Mouse (Mus musculus): ENCODE results near the gene Kifc3. TPM values are rescaled to one million over a fixed set of nuclear protein-coding genes. Genes with fewer than 3 reads are reported as not detected.

The Kifc3 gene
- polyA plus RNA-seq, 1 experiment from 2014 or later = 7.8 TPM

GRCm38 (mm10) chr8:95209924-95210323 is 7.3 kb upstream of the Kifc3 start:
- H3K4me2 ChIP-seq = no peak overlapping the region
- 66% methylated on average over 11 of the region's 11 CpGs for WGBS
- no peaks in the 10 kb centered on the region for H3K4me1 ChIP-seq (replicated peaks; ENCODE audit: control insufficient read depth, insufficient read depth, low read length)

GRCm38 (mm10) chr8:95205946-95206345 is 3.3 kb upstream of the Kifc3 start:
- no peaks in the 10 kb centered on the region for H3K4me1 ChIP-seq (replicated peaks; ENCODE audit: control insufficient read depth, insufficient read depth, low read length)
- H3K9ac ChIP-seq (ENCODE audit: low read depth, low read length) = no peak overlapping the region
- H3K4me3 ChIP-seq (ENCODE audit: low read depth, low read length) = no peak overlapping the region
- no peaks in the 10 kb centered on the region for H3K9me3 ChIP-seq (ENCODE audit: control insufficient read depth, low read length)
- H3K27me3 ChIP-seq (replicated peaks; ENCODE audit: control insufficient read depth, insufficient read depth, low read length) = no peaks in the 10 kb centered on the region
- no peaks in the 10 kb centered on the region for H3K36me3 ChIP-seq (ENCODE audit: control insufficient read depth, insufficient read depth, low read length)
- no peak overlapping the region for H3K27ac ChIP-seq (ENCODE audit: low read depth, low read length)
- ATAC-seq (replicated peaks; ENCODE audit: low FRiP score) (no peak), DNase-seq (ENCODE audit: low spot score) (no peak)
- H3K4me2 ChIP-seq = no peak overlapping the region
- 39% methylated on average over 8 of the region's 8 CpGs for WGBS

More at GRCm38 (mm10) chr8:95209924-95210323, 7.3 kb upstream of the Kifc3 start:
- no peaks in the 10 kb centered on the region for H3K27me3 ChIP-seq (replicated peaks; ENCODE audit: control insufficient read depth, insufficient read depth, low read length)
- no peak overlapping the region for H3K9ac ChIP-seq (ENCODE audit: low read depth, low read length)
- no peak overlapping the region for H3K27ac ChIP-seq (ENCODE audit: low read depth, low read length)
- DNase-seq (ENCODE audit: low spot score) (no peak), ATAC-seq (replicated peaks; ENCODE audit: low FRiP score) (no peak)
- H3K36me3 ChIP-seq (ENCODE audit: control insufficient read depth, insufficient read depth, low read length) = no peaks in the 10 kb centered on the region
- H3K4me3 ChIP-seq (ENCODE audit: low read depth, low read length) = no peak overlapping the region
- H3K9me3 ChIP-seq (ENCODE audit: control insufficient read depth, low read length) = no peaks in the 10 kb centered on the region

- peak; percentile 74 for DNase-seq (ENCODE audit: low spot score)
- Histone ChIP-seq H3K4me1 (replicated peaks; ENCODE audit: control insufficient read depth, insufficient read depth, low read length) (no peaks in the 10 kb centered on the region), H3K27me3 (replicated peaks; ENCODE audit: control insufficient read depth, insufficient read depth, low read length) (no peaks in the 10 kb centered on the region), H3K9me3 (ENCODE audit: control insufficient read depth, low read length) (no peaks in the 10 kb centered on the region), H3K4me2 (no peak overlapping the region), H3K27ac (ENCODE audit: low read depth, low read length) (no peak overlapping the region), H3K36me3 (ENCODE audit: control insufficient read depth, insufficient read depth, low read length) (no peaks in the 10 kb centered on the region), H3K4me3 (ENCODE audit: low read depth, low read length) (no peak overlapping the region), H3K9ac (ENCODE audit: low read depth, low read length) (no peak overlapping the region)
- ATAC-seq (replicated peaks; ENCODE audit: low FRiP score) = 0 out of 2 replicates have a peak, but pooled peaks have one; percentile 26
- 14% methylated on average over 10 of the region's 10 CpGs for WGBS
Observed at GRCm38 (mm10) chr8:95204039-95204380, 1.4 kb upstream of the Kifc3 start.

- ATAC-seq (replicated peaks; ENCODE audit: low FRiP score) (0 out of 2 replicates have a peak, but pooled peaks have one; percentile 18), DNase-seq (ENCODE audit: low spot score) (no peak)
- Histone ChIP-seq H3K9ac (ENCODE audit: low read depth, low read length) (no peak overlapping the region), H3K9me3 (ENCODE audit: control insufficient read depth, low read length) (no peaks in the 10 kb centered on the region), H3K4me2 (no peak overlapping the region), H3K27ac (ENCODE audit: low read depth, low read length) (no peak overlapping the region), H3K4me1 (replicated peaks; ENCODE audit: control insufficient read depth, insufficient read depth, low read length) (no peaks in the 10 kb centered on the region), H3K27me3 (replicated peaks; ENCODE audit: control insufficient read depth, insufficient read depth, low read length) (no peaks in the 10 kb centered on the region), H3K4me3 (ENCODE audit: low read depth, low read length) (no peak overlapping the region), H3K36me3 (ENCODE audit: control insufficient read depth, insufficient read depth, low read length) (no peaks in the 10 kb centered on the region)
- 46% methylated on average over 9 of the region's 9 CpGs for WGBS
Observed at GRCm38 (mm10) chr8:95203326-95204038, 870 bp upstream of the Kifc3 start.

GRCm38 (mm10) chr8:95202056-95202570 is 499 bp downstream of the Kifc3 start:
- no peaks in the 10 kb centered on the region for H3K4me1 ChIP-seq (replicated peaks; ENCODE audit: control insufficient read depth, insufficient read depth, low read length)
- DNase-seq (ENCODE audit: low spot score) (no peak), ATAC-seq (replicated peaks; ENCODE audit: low FRiP score) (no peak)
- 71% methylated on average over 8 of the region's 8 CpGs for WGBS
- no peaks in the 10 kb centered on the region for H3K9me3 ChIP-seq (ENCODE audit: control insufficient read depth, low read length)
- no peak overlapping the region for H3K4me2 ChIP-seq
- H3K36me3 ChIP-seq (ENCODE audit: control insufficient read depth, insufficient read depth, low read length) = no peaks in the 10 kb centered on the region
- no peak overlapping the region for H3K4me3 ChIP-seq (ENCODE audit: low read depth, low read length)
- H3K27ac ChIP-seq (ENCODE audit: low read depth, low read length) = no peak overlapping the region
- no peak overlapping the region for H3K9ac ChIP-seq (ENCODE audit: low read depth, low read length)
- no peaks in the 10 kb centered on the region for H3K27me3 ChIP-seq (replicated peaks; ENCODE audit: control insufficient read depth, insufficient read depth, low read length)

GRCm38 (mm10) chr8:95201491-95201890 is 1.1 kb downstream of the Kifc3 start:
- no peak overlapping the region for H3K4me3 ChIP-seq (ENCODE audit: low read depth, low read length)
- DNase-seq (ENCODE audit: low spot score) (no peak), ATAC-seq (replicated peaks; ENCODE audit: low FRiP score) (no peak)
- H3K27ac ChIP-seq (ENCODE audit: low read depth, low read length) = no peak overlapping the region
- no peaks in the 10 kb centered on the region for H3K36me3 ChIP-seq (ENCODE audit: control insufficient read depth, insufficient read depth, low read length)
- no peaks in the 10 kb centered on the region for H3K9me3 ChIP-seq (ENCODE audit: control insufficient read depth, low read length)
- WGBS = 67% methylated on average over 7 of the region's 7 CpGs
- no peaks in the 10 kb centered on the region for H3K27me3 ChIP-seq (replicated peaks; ENCODE audit: control insufficient read depth, insufficient read depth, low read length)
- H3K4me1 ChIP-seq (replicated peaks; ENCODE audit: control insufficient read depth, insufficient read depth, low read length) = no peaks in the 10 kb centered on the region
- H3K4me2 ChIP-seq = no peak overlapping the region
- H3K9ac ChIP-seq (ENCODE audit: low read depth, low read length) = no peak overlapping the region

- Histone ChIP-seq H3K4me1 (replicated peaks; ENCODE audit: control insufficient read depth, insufficient read depth, low read length) (no peaks in the 10 kb centered on the region), H3K9me3 (ENCODE audit: control insufficient read depth, low read length) (no peaks in the 10 kb centered on the region), H3K27ac (ENCODE audit: low read depth, low read length) (no peak overlapping the region), H3K9ac (ENCODE audit: low read depth, low read length) (no peak overlapping the region), H3K4me2 (no peak overlapping the region), H3K36me3 (ENCODE audit: control insufficient read depth, insufficient read depth, low read length) (no peaks in the 10 kb centered on the region), H3K4me3 (ENCODE audit: low read depth, low read length) (no peak overlapping the region), H3K27me3 (replicated peaks; ENCODE audit: control insufficient read depth, insufficient read depth, low read length) (no peaks in the 10 kb centered on the region)
- WGBS = 72% methylated on average over 9 of the region's 9 CpGs
- ATAC-seq (replicated peaks; ENCODE audit: low FRiP score) (no peak), DNase-seq (ENCODE audit: low spot score) (no peak)
Observed at GRCm38 (mm10) chr8:95200001-95200405, 2.6 kb downstream of the Kifc3 start.

GRCm38 (mm10) chr8:95195728-95196127 is 6.9 kb downstream of the Kifc3 start:
- H3K27ac ChIP-seq (ENCODE audit: low read depth, low read length) = no peak overlapping the region
- DNase-seq (ENCODE audit: low spot score) = no peak
- no peak overlapping the region for H3K4me3 ChIP-seq (ENCODE audit: low read depth, low read length)
- H3K4me2 ChIP-seq = no peak overlapping the region
- no peak overlapping the region for H3K9ac ChIP-seq (ENCODE audit: low read depth, low read length)
- H3K36me3 ChIP-seq (ENCODE audit: control insufficient read depth, insufficient read depth, low read length) = no peaks in the 10 kb centered on the region
- H3K4me1 ChIP-seq (replicated peaks; ENCODE audit: control insufficient read depth, insufficient read depth, low read length) = no peaks in the 10 kb centered on the region
- no peak for ATAC-seq (replicated peaks; ENCODE audit: low FRiP score)
- WGBS = 49% methylated on average over 11 of the region's 11 CpGs
- H3K27me3 ChIP-seq (replicated peaks; ENCODE audit: control insufficient read depth, insufficient read depth, low read length) = no peaks in the 10 kb centered on the region
- no peaks in the 10 kb centered on the region for H3K9me3 ChIP-seq (ENCODE audit: control insufficient read depth, low read length)

- no peak overlapping the region for H3K4me2 ChIP-seq
- H3K4me3 ChIP-seq (ENCODE audit: low read depth, low read length) = no peak overlapping the region
- H3K9me3 ChIP-seq (ENCODE audit: control insufficient read depth, low read length) = no peaks in the 10 kb centered on the region
- 84% methylated on average over 9 of the region's 9 CpGs for WGBS
- no peaks in the 10 kb centered on the region for H3K36me3 ChIP-seq (ENCODE audit: control insufficient read depth, insufficient read depth, low read length)
- ATAC-seq (replicated peaks; ENCODE audit: low FRiP score) (no peak), DNase-seq (ENCODE audit: low spot score) (no peak)
- no peak overlapping the region for H3K9ac ChIP-seq (ENCODE audit: low read depth, low read length)
- H3K27ac ChIP-seq (ENCODE audit: low read depth, low read length) = no peak overlapping the region
- H3K4me1 ChIP-seq (replicated peaks; ENCODE audit: control insufficient read depth, insufficient read depth, low read length) = no peaks in the 10 kb centered on the region
- H3K27me3 ChIP-seq (replicated peaks; ENCODE audit: control insufficient read depth, insufficient read depth, low read length) = no peaks in the 10 kb centered on the region
Observed at GRCm38 (mm10) chr8:95191497-95192175, 11.0 kb downstream of the Kifc3 start.
